Mouse (Mus musculus): ENCODE measurements around the gene Nod1.

DNA sequence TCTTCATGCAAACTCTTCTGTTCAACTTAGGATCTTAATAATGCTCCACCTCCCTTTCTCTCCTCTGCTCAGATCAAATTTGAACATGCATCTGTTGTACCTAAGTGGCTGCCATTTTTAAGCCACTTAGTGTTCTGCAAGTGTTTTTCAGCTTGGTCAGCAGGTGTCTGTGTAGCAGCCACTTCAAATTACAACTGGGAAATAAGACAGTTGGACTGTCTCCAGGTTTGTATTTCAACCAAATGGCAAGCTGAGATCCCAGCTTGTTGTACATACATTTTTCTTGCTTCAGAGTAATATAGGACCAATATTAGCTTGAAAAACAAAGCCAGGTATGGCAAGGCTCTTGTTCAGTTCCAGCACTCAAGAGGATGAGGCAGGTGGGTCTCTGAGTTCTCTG is 93.9 kb downstream of the Nod1 start:
- TF ChIP-seq GATA1 (IDR thresholded peaks at IDR 0.05; ENCODE audit: borderline replicate concordance, low read length) (no peak), FLI1 (IDR thresholded peaks at IDR 0.05; ENCODE audit: low read length) (no peak)

Measured in megakaryocyte, embryonic 14.5 days (primary cell).